ENCODE assay signal across 9 mouse cellular contexts in genomic region chr2:145566904-145567303, GRCm38 (mm10).
"Had no signal": no experiment of that assay in that cellular context is flagged by ENCODE, and none has a peak within 500 bp of the region (broad histone marks: within the 10 kb centered on the region; RNA-seq: fewer than 3 reads in every experiment).

No protein-coding gene starts in this region.

- DNase-seq: lung, adult 18-20 months; lung, embryonic 14.5 days; lung, postnatal 10 days; lung, postnatal 36 days; right cerebral cortex, postnatal 14 days; thymus, adult 2 months; thymus, postnatal 36 days had no signal

- ATAC-seq: midbrain, embryonic 13.5 days; midbrain, embryonic 15.5 days had no signal
